Mouse (Mus musculus) frontal cortex, postnatal 36 days (tissue): ENCODE measurements around the gene Tfpt.
A peak's percentile ranks its signal among the peaks of the same experiment; 100 is the strongest.
"Not testable (repeated sequence)": the region's sequence is repeated elsewhere in the genome, so short reads cannot be mapped to it uniquely, and the experiment has no call there.

Experiments used
- DNase-seq, 2 experiments: peaks; one replicate each; pipeline ENCODE4 v3.0.0; 2022; ENCODE audit warnings: low spot score in 2 of 2

Gene Tfpt

DNA sequence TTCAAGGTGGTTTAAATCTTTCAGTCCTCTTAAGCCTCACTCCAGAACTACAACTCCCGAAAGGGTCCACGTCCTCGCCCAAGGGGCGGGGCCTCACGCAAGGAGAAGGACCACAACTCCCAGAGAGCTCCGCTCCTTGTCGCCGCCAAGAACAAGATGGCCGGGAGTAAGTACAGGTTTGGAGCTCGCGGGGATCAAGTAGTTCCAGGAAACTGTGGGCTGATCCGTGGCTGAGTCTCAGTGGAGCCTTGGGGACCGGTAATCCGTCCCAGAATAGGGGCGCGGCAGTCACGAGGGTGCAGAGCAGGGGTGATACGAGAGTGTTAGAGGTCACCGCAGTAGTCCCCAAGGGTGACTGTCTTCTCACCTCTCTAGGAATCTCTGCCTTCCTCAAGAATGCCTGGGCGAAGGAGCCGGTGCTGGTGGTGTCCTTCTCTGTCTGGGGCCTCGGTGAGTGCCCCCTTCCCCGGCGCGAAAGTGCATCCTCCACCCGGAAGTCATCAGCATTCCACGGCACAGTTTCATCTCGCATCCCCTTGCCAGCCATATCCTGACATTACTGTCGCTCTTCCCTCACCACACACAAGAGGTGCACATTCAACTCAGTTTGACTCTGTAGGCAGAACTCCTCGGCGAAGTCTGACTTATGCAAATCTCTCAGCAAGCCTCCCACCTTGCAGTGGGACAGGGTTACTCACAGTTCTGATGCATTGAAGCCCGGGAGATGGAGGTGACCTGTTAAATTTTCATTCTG is 12.3 kb downstream of the Tfpt start, which contains the start of gene Ndufa3:
TSS of gene Ndufa3 (plus strand) at position 132 of the 754 bp plus-strand sequence.
- DNase-seq: peak; percentile 86 to 89

GRCm38 (mm10) chr7:3616389-3617241 is 13.1 kb downstream of the Tfpt start:
- peak in 1 of 2 experiments; percentile 71 for DNase-seq

- no peak for DNase-seq
These were observed 13.7 kb downstream of the Tfpt start, which contains the start of gene Oscar for GRCm38 (mm10) chr7:3616057-3616388. TSS of gene Oscar (minus strand) at chr7:3616157.

GRCm38 (mm10) chr7:3614021-3614420 is 15.7 kb downstream of the Tfpt start:
- no peak for DNase-seq

DNA sequence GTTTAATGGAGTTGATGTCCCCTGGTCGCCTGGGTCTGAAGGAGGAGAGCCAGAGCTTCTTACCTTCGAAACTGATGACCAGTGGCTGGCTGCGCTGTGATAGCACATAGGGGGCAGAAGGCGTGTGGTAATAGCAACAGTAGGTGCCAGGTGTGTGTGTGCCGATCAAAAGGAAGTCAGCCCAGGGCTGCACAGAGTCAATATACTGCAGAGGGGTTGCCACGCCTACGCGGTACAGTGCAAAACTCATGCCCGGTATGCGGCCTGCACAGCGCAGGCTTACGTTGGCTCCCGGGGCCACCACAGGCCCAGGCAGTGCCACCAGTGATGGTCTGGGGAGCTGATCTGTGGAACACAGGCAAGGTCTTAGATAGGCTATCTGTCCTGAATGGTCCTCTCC is 18.7 kb downstream of the Tfpt start:
- DNase-seq: no peak

- no peak for DNase-seq
These were observed 19.3 kb downstream of the Tfpt start for GRCm38 (mm10) chr7:3610437-3610836.

- DNase-seq: no peak
These were observed 20.6 kb downstream of the Tfpt start for GRCm38 (mm10) chr7:3609082-3609481.

GRCm38 (mm10) chr7:3608668-3609067 is 21.1 kb downstream of the Tfpt start:
- DNase-seq: no peak

DNA sequence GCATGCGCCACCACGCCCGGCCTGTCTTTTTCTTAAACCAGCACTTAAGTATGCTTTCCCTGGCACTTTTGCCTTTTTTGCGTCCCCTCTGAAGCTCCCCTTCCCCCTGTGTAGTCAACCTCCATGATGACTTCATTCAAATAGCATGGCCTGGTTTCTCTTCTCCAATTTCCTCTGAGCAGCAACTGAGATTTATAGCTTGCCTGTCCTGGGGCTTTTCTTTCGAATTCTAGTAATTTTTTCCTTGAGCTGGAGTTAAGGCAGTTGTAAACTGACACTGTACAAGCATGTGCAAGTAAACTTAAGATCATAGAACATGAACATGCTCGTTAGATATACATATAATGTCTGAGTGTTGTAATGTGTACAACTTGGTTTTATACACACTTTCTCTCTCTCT is 22.3 kb downstream of the Tfpt start:
- no peak for DNase-seq

DNA sequence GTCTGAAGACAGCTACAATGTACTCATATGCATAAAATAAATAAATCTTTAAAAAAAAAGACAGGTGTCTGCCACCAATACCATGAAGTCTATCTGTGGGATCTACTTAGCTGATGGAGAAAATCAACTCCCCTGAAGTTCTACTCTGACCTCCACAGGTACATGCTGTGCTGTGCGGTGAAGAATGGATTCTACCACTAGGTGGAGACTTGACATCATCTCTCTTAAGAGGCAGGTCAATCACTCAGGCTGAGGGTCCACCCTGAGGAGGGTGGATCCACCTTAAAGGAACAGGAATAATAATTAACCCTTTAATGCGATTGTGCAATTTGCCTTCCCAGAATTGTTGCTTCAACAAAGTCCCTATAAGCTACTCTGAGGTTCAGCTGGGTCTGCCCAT is 22.9 kb downstream of the Tfpt start:
- no peak for DNase-seq

DNA sequence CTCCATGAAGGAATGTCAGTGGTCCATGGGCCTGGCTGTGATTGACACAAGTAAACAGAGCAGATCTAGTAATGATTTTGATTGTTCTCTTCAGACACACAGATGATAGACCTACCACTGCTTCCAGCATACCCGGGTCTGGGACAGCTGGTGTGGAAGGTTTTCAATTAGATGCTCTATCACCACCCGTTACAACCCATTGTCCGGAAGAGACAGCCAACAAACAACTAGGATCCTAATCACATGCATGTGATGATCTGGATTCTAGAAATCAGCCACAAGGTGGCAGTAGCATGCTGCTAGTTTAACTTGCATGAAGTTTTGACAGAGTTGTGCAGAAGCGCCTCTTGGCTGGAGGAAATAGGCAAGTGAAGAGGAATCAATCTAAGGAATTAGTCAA is 28.6 kb downstream of the Tfpt start:
- DNase-seq: peak; percentile 45 to 84

GRCm38 (mm10) chr7:3597755-3598154 is 32.0 kb downstream of the Tfpt start:
- not testable (repeated sequence) for DNase-seq

DNA sequence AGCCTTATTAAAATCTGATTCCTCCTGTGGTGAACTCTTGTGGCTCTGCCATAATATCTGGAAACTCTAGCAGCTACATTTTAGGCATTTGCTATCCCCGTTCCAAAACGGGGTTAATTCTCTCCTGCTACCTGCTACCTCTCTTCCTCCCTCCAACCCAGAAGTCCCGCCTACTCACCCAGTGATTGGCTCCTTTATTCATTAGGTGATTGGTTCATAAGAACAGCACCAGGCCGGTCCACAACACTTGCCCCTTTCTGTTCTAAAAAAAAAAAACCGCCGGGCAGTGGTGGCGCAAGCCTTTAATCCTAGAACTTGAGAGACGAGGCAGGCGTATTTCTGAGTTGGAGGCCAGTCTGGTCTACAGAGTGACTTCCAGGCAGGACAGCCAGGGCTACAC is 34.6 kb downstream of the Tfpt start:
- no peak for DNase-seq

DNA sequence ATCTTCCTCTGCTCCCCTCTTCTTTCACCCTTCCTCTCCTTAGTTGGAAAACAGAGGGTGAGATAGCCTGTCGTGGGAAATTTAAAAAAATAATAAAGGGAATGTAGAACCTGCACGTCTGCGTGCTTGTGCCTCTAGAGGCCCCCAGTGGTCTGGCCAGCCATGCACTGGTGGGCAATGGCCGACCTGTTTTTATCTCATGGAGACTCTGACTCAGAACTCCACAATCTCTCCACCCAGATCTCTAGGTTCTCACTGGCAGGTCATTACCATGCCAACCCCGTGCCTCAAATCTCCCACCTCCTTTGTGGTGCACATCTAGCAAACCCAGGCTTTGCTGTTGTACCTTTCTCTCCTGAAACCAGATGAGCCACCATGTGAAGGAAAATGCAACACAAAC is 35.0 kb downstream of the Tfpt start:
- DNase-seq: no peak

DNA sequence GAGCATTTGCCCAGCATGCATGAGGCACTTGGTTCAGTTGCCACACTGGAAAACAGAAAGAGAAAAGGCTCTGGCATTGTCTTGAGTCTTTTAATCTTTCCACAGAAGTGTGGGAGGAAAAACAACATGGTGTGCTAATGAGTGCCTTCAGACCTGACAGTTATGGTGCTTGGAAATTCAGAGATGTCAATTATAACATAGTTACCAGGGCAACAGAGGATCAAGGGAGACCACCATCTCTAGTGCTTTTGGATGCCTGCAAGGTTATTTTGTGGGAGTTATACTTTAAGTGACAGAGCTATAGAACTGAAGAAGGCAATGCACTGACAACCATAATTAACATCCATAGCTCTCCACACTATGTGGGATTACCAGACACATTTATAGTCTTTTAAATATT is 35.9 kb downstream of the Tfpt start:
- DNase-seq: no peak

DNA sequence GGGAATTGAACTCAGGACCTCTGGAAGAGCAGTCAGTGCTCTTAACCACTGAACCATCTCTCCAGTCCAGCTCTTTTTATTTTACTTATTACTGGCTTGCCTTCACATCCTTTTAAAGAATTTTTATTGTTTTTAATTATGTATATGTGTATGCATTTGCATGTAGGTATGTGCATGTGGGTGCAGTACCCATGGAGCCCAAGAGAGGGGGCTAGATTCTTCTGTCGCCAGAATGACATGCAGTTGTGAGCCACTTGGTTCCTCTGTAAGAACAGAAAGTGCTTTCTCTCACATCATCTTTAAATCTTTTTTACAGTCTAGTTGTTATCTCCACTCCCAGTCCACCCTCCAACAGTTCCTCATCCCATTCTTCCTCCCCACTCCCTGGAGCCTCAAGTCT is 38.2 kb downstream of the Tfpt start:
- DNase-seq: no peak

- DNase-seq: no peak
These were observed 39.2 kb downstream of the Tfpt start for GRCm38 (mm10) chr7:3590550-3590949.

DNA sequence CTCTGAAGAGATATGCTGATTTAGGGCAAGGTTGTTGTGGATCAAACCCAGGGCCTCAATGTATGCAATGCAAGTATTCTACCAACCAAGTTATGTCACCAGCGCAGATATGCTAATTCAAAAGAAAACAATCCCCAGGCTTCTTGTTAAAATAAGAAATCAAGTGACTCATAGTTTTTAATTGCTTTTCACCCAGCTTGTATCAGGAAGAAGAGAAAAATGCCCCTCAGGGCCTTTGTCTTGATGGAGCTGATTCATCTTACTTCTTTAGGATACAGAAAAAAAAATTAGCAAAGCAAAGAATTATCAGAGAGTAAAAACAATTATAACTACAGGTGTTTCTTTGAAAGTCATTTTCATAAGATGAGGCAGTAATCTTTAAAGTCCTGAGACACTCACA is 42.4 kb downstream of the Tfpt start:
- no peak for DNase-seq

DNA sequence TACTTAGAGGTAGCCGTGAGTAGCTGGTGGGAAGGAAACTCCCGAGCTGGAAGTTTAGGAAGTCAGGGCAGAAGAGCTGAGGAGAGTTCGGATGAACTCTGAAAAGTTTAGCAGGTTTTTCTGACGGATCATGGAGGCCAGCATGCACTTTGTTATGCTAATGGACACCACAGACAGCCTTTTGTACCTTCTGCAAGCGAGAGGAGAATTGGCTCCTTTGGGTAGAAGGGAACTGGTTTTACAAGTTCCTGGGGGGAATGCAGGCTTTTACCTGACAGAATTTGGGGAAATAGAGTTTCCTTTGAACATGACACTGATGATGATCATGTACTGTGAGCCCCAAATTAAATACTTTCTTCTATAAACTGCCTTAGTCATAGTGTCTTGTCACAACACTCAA is 43.5 kb downstream of the Tfpt start:
- DNase-seq: no peak

- no peak for DNase-seq
These were observed 44.0 kb downstream of the Tfpt start for GRCm38 (mm10) chr7:3585763-3586162.

DNA sequence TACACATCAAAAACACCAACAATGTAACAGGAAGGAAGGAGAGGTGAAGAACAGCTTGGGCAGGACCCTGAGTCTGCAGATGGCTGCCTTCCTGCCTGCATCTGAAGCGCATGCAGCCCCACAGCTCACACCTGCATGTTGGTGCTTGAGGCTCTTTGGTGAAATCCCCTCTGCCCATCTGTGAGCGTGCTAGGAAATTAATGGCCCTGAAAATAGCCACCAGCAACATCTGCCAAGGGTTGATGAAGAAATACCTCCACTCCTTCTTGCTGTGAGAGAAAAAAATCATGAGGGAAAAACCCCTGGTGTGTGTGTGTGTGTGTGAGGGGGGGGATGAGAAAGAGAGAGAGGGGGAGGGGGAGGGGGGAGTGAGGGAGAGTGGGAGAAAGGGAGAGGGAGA is 49.7 kb downstream of the Tfpt start:
- no peak for DNase-seq

- no peak for DNase-seq
These were observed 50.7 kb downstream of the Tfpt start for GRCm38 (mm10) chr7:3578952-3579546.

- no peak for DNase-seq
These were observed 51.5 kb downstream of the Tfpt start for GRCm38 (mm10) chr7:3578196-3578595.
